Mouse (Mus musculus): ENCODE results near the gene Rita1. TPM values are rescaled to one million over a fixed set of nuclear protein-coding genes. Genes with fewer than 3 reads are reported as not detected.

The Rita1 gene
- polyA plus RNA-seq, 1 experiment from 2014 or later, result 13.4 TPM

GRCm38 (mm10) chr5:120560129-120560615 is 52.2 kb downstream of the Rita1 start:
- H3K4me3 ChIP-seq (replicated peaks; ENCODE audit: low read length), result peak overlapping the region; percentile 18
- peak overlapping the region; percentile 86 for H3K27ac ChIP-seq (ENCODE audit: low read length)
- no peaks in the 10 kb centered on the region for H3K36me3 ChIP-seq (ENCODE audit: control insufficient read depth, insufficient read depth, low read length)
- H3K9me3 ChIP-seq (replicated peaks; ENCODE audit: control insufficient read depth, low read length), result no peaks in the 10 kb centered on the region
- H3K27me3 ChIP-seq (ENCODE audit: control insufficient read depth, insufficient read depth, low read length), result no peaks in the 10 kb centered on the region
- peak overlapping the region; percentile 45 for H3K4me2 ChIP-seq (ENCODE audit: low read depth, low read length)
- 40% methylated on average over 9 of the region's 9 CpGs for WGBS
- H3K9ac ChIP-seq (ENCODE audit: low read length), result peak overlapping the region; percentile 49
- ATAC-seq (ENCODE audit: insufficient read depth, low FRiP score), result no peak
- peaks cover 52% of the 10 kb centered on the region for H3K4me1 ChIP-seq (ENCODE audit: control insufficient read depth, insufficient read depth, low read length)

GRCm38 (mm10) chr5:120558762-120559161 is 53.6 kb downstream of the Rita1 start:
- Histone ChIP-seq H3K9me3 (replicated peaks; ENCODE audit: control insufficient read depth, low read length) (no peaks in the 10 kb centered on the region), H3K27ac (ENCODE audit: low read length) (no peak overlapping the region), H3K4me2 (ENCODE audit: low read depth, low read length) (peak overlapping the region; percentile 23; the same call in 1 of the 2 replicates), H3K27me3 (ENCODE audit: control insufficient read depth, insufficient read depth, low read length) (no peaks in the 10 kb centered on the region), H3K4me3 (replicated peaks; ENCODE audit: low read length) (no peak overlapping the region), H3K4me1 (ENCODE audit: control insufficient read depth, insufficient read depth, low read length) (peaks cover 40% of the 10 kb centered on the region), H3K9ac (ENCODE audit: low read length) (peak overlapping the region; percentile 52), H3K36me3 (ENCODE audit: control insufficient read depth, insufficient read depth, low read length) (peaks cover 7% of the 10 kb centered on the region)
- ATAC-seq (ENCODE audit: insufficient read depth, low FRiP score), result no peak
- 48% methylated on average over 14 of the region's 14 CpGs for WGBS

- Histone ChIP-seq H3K27ac (ENCODE audit: low read length) (no peak overlapping the region), H3K4me1 (ENCODE audit: control insufficient read depth, insufficient read depth, low read length) (peaks cover 34% of the 10 kb centered on the region), H3K4me2 (ENCODE audit: low read depth, low read length) (no peak overlapping the region), H3K4me3 (replicated peaks; ENCODE audit: low read length) (no peak overlapping the region), H3K9ac (ENCODE audit: low read length) (no peak overlapping the region), H3K36me3 (ENCODE audit: control insufficient read depth, insufficient read depth, low read length) (peaks cover 10% of the 10 kb centered on the region), H3K27me3 (ENCODE audit: control insufficient read depth, insufficient read depth, low read length) (no peaks in the 10 kb centered on the region), H3K9me3 (replicated peaks; ENCODE audit: control insufficient read depth, low read length) (no peaks in the 10 kb centered on the region)
- WGBS, result 66% methylated on average over 8 of the region's 8 CpGs
- ATAC-seq (ENCODE audit: insufficient read depth, low FRiP score), result no peak
Observed at GRCm38 (mm10) chr5:120558041-120558440, 54.3 kb downstream of the Rita1 start.

GRCm38 (mm10) chr5:120555871-120556270 is 56.5 kb downstream of the Rita1 start:
- H3K4me3 ChIP-seq (replicated peaks; ENCODE audit: low read length), result no peak overlapping the region
- no peak for ATAC-seq (ENCODE audit: insufficient read depth, low FRiP score)
- WGBS, result 87% methylated on average over 24 of the region's 24 CpGs
- H3K4me2 ChIP-seq (ENCODE audit: low read depth, low read length), result no peak overlapping the region
- H3K36me3 ChIP-seq (ENCODE audit: control insufficient read depth, insufficient read depth, low read length), result peaks cover 13% of the 10 kb centered on the region
- H3K9me3 ChIP-seq (replicated peaks; ENCODE audit: control insufficient read depth, low read length), result no peaks in the 10 kb centered on the region
- no peaks in the 10 kb centered on the region for H3K27me3 ChIP-seq (ENCODE audit: control insufficient read depth, insufficient read depth, low read length)
- H3K27ac ChIP-seq (ENCODE audit: low read length), result no peak overlapping the region
- peaks cover 25% of the 10 kb centered on the region for H3K4me1 ChIP-seq (ENCODE audit: control insufficient read depth, insufficient read depth, low read length)
- no peak overlapping the region for H3K9ac ChIP-seq (ENCODE audit: low read length)

GRCm38 (mm10) chr5:120550673-120551072 is 61.7 kb downstream of the Rita1 start:
- H3K27me3 ChIP-seq (ENCODE audit: control insufficient read depth, insufficient read depth, low read length), result no peaks in the 10 kb centered on the region
- H3K27ac ChIP-seq (ENCODE audit: low read length), result no peak overlapping the region
- H3K36me3 ChIP-seq (ENCODE audit: control insufficient read depth, insufficient read depth, low read length), result peaks cover 13% of the 10 kb centered on the region
- no peak for ATAC-seq (ENCODE audit: insufficient read depth, low FRiP score)
- H3K4me3 ChIP-seq (replicated peaks; ENCODE audit: low read length), result no peak overlapping the region
- no peaks in the 10 kb centered on the region for H3K4me1 ChIP-seq (ENCODE audit: control insufficient read depth, insufficient read depth, low read length)
- no peak overlapping the region for H3K4me2 ChIP-seq (ENCODE audit: low read depth, low read length)
- 91% methylated on average over 5 of the region's 5 CpGs for WGBS
- H3K9me3 ChIP-seq (replicated peaks; ENCODE audit: control insufficient read depth, low read length), result no peaks in the 10 kb centered on the region
- H3K9ac ChIP-seq (ENCODE audit: low read length), result no peak overlapping the region

- H3K27ac ChIP-seq (ENCODE audit: low read length), result no peak overlapping the region
- H3K4me2 ChIP-seq (ENCODE audit: low read depth, low read length), result no peak overlapping the region
- ATAC-seq (ENCODE audit: insufficient read depth, low FRiP score), result no peak
- no peaks in the 10 kb centered on the region for H3K4me1 ChIP-seq (ENCODE audit: control insufficient read depth, insufficient read depth, low read length)
- no peaks in the 10 kb centered on the region for H3K9me3 ChIP-seq (replicated peaks; ENCODE audit: control insufficient read depth, low read length)
- peaks cover 13% of the 10 kb centered on the region for H3K36me3 ChIP-seq (ENCODE audit: control insufficient read depth, insufficient read depth, low read length)
- no peaks in the 10 kb centered on the region for H3K27me3 ChIP-seq (ENCODE audit: control insufficient read depth, insufficient read depth, low read length)
- no peak overlapping the region for H3K9ac ChIP-seq (ENCODE audit: low read length)
- H3K4me3 ChIP-seq (replicated peaks; ENCODE audit: low read length), result no peak overlapping the region
- 69% methylated on average over 5 of the region's 5 CpGs for WGBS
Observed at GRCm38 (mm10) chr5:120550137-120550536, 62.3 kb downstream of the Rita1 start.

- Histone ChIP-seq H3K36me3 (ENCODE audit: control insufficient read depth, insufficient read depth, low read length) (0 out of 2 replicates have a peak, but pooled peaks cover 3% of the 10 kb centered on the region), H3K4me2 (ENCODE audit: low read depth, low read length) (no peak overlapping the region)
Observed at GRCm38 (mm10) chr5:120548236-120548850, 64.0 kb downstream of the Rita1 start.

More at GRCm38 (mm10) chr5:120548236-120548850, 64.0 kb downstream of the Rita1 start:
- Histone ChIP-seq H3K27me3 (ENCODE audit: control insufficient read depth, insufficient read depth, low read length) (no peaks in the 10 kb centered on the region), H3K27ac (ENCODE audit: low read length) (no peak overlapping the region), H3K9me3 (replicated peaks; ENCODE audit: control insufficient read depth, low read length) (no peaks in the 10 kb centered on the region), H3K4me1 (ENCODE audit: control insufficient read depth, insufficient read depth, low read length) (no peaks in the 10 kb centered on the region), H3K4me3 (replicated peaks; ENCODE audit: low read length) (no peak overlapping the region), H3K9ac (ENCODE audit: low read length) (no peak overlapping the region)
- 64% methylated on average over 11 of the region's 11 CpGs for WGBS
- ATAC-seq (ENCODE audit: insufficient read depth, low FRiP score), result 0 out of 2 replicates have a peak, but pooled peaks have one; percentile 26

Other genes starting within 250 kb of the Rita1 start
- gene Lhx5, start 180.9 kb downstream of the Rita1 start, polyA plus RNA-seq (2015; fragmentation: Nextera tagmentation; extraction: Ambion mirVana), result 0.06 and 0.07 TPM in 2 replicates
- gene Sdsl, start 139.8 kb downstream of the Rita1 start, polyA plus RNA-seq (2015; fragmentation: Nextera tagmentation; extraction: Ambion mirVana), result 16.4 and 16.7 TPM in 2 replicates
- 0.18 and 0.70 TPM in 2 replicates for gene Sds, start 136.1 kb downstream of the Rita1 start, polyA plus RNA-seq (2015; fragmentation: Nextera tagmentation; extraction: Ambion mirVana)
- 37.1 and 40.3 TPM in 2 replicates for gene Plbd2, start 109.0 kb downstream of the Rita1 start, polyA plus RNA-seq (2015; fragmentation: Nextera tagmentation; extraction: Ambion mirVana)
- gene Slc8b1, start 101.4 kb downstream of the Rita1 start, polyA plus RNA-seq (2015; fragmentation: Nextera tagmentation; extraction: Ambion mirVana), result 8.6 and 9.2 TPM in 2 replicates
- 21.5 and 23.8 TPM in 2 replicates for gene Tpcn1, start 23.9 kb downstream of the Rita1 start, polyA plus RNA-seq (2015; fragmentation: Nextera tagmentation; extraction: Ambion mirVana)
- gene Iqcd, start 23.6 kb downstream of the Rita1 start, polyA plus RNA-seq (2015; fragmentation: Nextera tagmentation; extraction: Ambion mirVana), result 0.34 and 0.67 TPM in 2 replicates
- gene Ddx54, start 150 bp upstream of the Rita1 start, polyA plus RNA-seq (2015; fragmentation: Nextera tagmentation; extraction: Ambion mirVana), result 41.9 and 45.6 TPM in 2 replicates
- gene Cfap73, start 21.6 kb upstream of the Rita1 start, polyA plus RNA-seq (2015; fragmentation: Nextera tagmentation; extraction: Ambion mirVana), result not detected in 2 replicates
- 0.40 and 0.72 TPM in 2 replicates for gene Rasal1, start 36.2 kb upstream of the Rita1 start, polyA plus RNA-seq (2015; fragmentation: Nextera tagmentation; extraction: Ambion mirVana)
- 2.3 and 3.6 TPM in 2 replicates for gene Dtx1, start 99.3 kb upstream of the Rita1 start, polyA plus RNA-seq (2015; fragmentation: Nextera tagmentation; extraction: Ambion mirVana)
- 0.32 and 0.62 TPM in 2 replicates for gene Oas2, start 137.3 kb upstream of the Rita1 start, polyA plus RNA-seq (2015; fragmentation: Nextera tagmentation; extraction: Ambion mirVana)
- gene Oas3, start 165.1 kb upstream of the Rita1 start, polyA plus RNA-seq (2015; fragmentation: Nextera tagmentation; extraction: Ambion mirVana), result 0.17 and 0.18 TPM in 2 replicates
- gene Oas1e, start 182.9 kb upstream of the Rita1 start, polyA plus RNA-seq (2015; fragmentation: Nextera tagmentation; extraction: Ambion mirVana), result not detected in 2 replicates
- gene Oas1c, start 199.9 kb upstream of the Rita1 start, polyA plus RNA-seq (2015; fragmentation: Nextera tagmentation; extraction: Ambion mirVana), result 0.65 and 1.0 TPM in 2 replicates
- not detected in 2 replicates for gene Oas1f, start 234.8 kb upstream of the Rita1 start, polyA plus RNA-seq (2015; fragmentation: Nextera tagmentation; extraction: Ambion mirVana)
- not detected in 2 replicates for gene Oas1h, start 248.8 kb upstream of the Rita1 start, polyA plus RNA-seq (2015; fragmentation: Nextera tagmentation; extraction: Ambion mirVana)

Data from stomach, embryonic 16.5 days (tissue).